Mouse (Mus musculus) left cerebral cortex, postnatal 36 days (tissue): ENCODE measurements around the gene Tmem242. TPM values are rescaled to one million over a fixed set of nuclear protein-coding genes. Genes with fewer than 3 reads are reported as not detected.

Experiments
- DNase-seq, 2 experiments: peaks; one replicate each; pipeline ENCODE4 v3.0.0; 2021 to 2022; ENCODE audit warnings: low spot score in 2 of 2, mixed read lengths in 1 of 2
- intact Hi-C: fragments of 180-260 bp; cut with DNase I; formaldehyde crosslinking; loops from one replicate; pipeline ENCODE4 v1.15.1; 2025
- microRNA-seq: library from miRNA; unstranded; fragments of <30 nt; microRNA quantifications from one replicate; pipeline ENCODE4 v1.2.0, GENCODE M21; 2022
- total RNA-seq, 2 experiments: library from RNA; stranded (reverse); gene quantifications; 2 replicates each; pipeline ENCODE4 v1.2.3; 2021

Gene Tmem242
- total RNA-seq, 2 experiments from 2014 or later = 91.3 to 94.5 TPM

DNA sequence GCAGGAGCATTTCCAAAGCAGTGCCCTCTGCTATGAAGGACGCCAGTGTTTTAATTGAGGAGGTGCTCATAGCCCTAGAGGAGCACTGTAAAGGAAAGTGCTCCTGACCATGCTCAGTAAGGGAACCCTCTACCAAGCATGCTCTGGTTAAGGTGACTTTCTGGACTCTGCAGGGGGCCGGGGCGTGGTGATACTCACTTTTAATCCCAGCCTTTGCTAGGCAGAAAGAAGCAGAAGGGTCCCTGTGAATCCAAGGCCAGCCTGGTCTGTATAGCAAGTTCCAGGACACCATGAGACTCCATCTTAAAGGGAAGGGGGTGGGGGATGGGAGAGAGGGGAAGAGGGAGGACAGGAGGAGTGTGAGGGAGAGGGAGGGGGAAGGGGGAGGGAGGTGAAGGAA is 51.7 kb downstream of the Tmem242 start:
- DNase-seq = no peak
- intact Hi-C loops = no loop called here

DNA sequence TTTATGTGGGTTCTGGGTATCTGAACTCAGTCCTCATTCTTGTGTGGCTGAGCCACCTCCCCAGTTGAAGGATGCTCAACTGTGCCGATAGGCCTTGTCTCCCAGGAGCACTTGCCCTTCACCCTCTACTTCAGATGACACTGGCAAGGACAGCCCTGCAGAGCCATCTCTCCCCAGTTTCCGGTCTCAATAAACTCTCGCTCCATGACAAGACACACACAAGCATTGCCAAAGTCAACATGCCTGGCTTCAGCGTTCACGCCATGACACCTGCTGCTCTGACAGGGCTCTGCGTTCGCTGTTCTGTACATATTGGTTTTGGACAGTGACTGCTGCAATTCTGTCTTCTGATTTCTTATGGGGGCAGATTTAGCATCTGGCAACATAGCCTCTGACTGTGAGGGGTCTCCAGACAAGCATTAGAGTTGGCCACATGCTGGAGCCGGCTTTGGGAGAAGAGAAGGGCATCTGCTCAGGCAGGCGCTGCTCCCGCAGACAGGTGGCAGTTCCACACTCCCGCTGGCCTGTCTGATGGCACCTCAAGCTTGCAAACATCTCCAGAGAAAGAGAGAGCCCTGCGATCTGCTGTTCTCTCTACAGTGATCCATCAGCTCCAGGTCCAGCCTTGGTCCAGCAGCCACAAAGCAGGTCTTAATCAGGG is 53.0 kb downstream of the Tmem242 start:
- intact Hi-C loops = no loop called here
- DNase-seq = no peak

DNA sequence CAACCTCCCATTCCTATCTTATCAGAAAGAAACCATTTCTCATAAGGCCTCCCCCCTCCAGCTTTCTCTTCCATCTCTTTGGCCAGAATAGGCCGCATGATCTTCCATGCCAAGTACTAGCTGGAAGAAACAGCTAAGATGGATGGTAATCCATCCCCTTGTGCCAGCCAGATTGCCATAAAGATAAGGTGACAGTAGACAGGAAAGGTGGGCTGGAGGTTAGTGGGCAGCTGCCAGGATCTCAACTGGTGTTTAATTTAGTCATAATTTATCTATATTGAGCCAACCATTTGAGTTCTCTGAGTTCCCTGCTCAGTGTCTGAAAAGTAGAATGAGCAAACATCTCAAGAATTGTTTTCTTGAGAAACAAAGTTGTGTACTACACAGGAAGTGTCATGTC is 54.4 kb downstream of the Tmem242 start:
- no peak for DNase-seq
- intact Hi-C loops = no loop called here

DNA sequence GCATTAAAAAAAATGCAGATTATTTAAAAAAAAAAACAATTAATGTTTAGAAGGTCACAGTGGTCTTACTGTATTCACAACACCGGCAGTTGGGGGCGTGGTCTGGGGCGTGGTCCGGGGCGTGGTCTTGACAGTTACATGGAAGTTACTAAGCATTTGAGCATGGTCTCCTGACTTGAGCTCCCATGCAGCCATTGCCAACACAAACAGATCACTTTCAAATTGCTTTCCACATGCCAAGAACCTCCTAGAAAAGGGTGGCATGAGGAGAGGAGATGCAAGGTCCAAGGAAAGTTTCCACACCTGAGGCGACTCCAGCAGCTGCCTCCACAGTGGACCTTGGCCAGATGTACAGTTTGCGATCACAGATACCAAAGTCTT is 62.1 kb downstream of the Tmem242 start:
- intact Hi-C loops = no loop called here
- no peak for DNase-seq

DNA sequence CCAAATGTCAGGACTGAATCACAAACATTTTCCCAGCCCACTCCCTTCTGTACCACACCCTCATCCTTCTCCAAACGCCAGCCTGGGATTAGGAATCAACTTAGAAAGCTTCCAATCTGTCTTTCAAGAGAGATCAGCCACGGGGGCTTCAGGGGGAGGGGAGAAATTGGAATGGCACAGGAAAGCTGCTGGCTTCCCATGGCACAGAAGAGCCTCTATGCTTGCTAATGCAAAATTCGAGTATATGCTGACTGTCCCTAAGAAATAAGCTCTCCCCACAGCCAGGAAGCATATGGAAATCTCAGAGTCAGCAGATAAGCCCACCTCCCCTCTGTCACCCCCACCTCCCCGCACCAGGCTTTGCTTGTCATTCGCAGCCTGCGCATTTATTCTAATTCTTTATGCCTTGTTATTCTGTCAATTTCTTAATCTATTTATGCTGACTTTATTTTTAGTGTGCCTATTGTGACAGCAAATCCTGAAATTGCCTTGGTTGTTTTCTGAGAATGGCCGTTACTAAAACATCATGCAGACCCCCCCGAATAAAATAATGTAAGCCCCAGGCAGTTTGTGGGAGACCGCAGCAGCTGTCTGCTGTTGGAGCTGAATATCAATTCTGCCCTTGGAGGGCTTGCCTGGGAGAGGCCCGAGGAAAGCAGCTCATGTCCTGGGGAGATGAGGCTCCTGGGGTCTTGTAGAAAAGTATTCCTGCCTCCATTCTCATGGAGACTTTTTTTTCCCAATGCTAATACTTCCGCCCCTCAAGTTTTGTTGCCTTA is 62.7 kb downstream of the Tmem242 start:
- intact Hi-C loops = no loop called here
- DNase-seq = peak in 1 of 2 experiments; percentile 19

DNA sequence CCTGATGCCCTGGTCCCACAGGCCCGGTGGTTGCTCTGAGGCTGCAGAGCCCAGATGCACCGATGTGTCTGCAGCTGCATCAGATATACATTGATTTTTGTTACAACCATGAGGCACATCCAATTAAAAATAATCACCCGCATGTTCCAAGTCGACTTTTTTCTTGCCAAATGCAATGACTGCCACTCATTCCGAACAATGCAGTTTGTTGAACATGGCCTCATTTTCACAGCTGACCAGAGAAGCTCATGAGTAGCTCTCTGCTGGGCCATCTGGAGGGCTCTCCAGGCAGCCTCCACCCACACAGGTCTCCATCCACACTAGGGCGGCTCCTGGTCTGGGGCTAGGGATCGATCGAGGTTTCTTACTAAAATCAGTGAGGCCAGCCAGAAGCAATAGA is 67.1 kb downstream of the Tmem242 start:
- DNase-seq = no peak
- intact Hi-C loops = no loop called here

DNA sequence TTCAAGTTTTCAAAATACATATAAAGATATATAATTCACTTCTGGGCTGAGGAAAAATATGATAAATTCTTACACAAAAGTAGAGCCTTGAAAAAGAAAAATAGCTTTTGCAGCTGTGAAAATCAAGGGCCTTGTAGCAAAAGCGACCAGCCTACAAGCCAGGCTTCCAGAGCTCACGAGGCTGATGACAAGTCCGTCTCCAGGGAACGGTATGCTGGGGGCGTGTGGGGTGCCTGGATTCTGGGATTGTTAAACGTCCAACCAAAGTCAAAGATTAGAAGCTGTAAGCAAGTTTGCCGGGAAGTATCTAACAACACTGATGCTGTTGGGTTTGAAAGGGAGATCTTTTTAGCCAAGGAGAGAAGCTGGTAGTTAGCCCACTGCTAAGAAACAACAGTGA is 68.5 kb downstream of the Tmem242 start:
- DNase-seq = no peak
- intact Hi-C loops = no loop called here

DNA sequence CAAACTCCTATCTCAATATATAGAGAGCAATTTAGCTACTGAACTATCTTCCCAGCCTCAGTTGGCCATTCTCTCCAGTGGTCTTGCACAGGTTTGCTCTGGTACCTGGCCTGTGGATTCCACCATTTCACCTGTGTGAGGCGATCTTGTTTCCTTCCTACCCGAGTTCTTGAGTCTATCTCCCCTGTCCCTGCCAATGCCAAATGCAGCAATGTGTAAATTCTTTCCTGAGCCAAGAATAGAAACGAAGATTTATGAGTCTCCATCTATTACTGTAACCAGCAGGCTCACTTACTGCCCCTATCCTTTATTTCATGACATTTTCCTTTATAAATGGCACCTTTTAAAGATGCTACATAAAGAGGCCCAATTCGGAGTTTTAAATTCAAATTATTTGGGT is 69.0 kb downstream of the Tmem242 start:
- DNase-seq = no peak
- intact Hi-C loops = no loop called here

DNA sequence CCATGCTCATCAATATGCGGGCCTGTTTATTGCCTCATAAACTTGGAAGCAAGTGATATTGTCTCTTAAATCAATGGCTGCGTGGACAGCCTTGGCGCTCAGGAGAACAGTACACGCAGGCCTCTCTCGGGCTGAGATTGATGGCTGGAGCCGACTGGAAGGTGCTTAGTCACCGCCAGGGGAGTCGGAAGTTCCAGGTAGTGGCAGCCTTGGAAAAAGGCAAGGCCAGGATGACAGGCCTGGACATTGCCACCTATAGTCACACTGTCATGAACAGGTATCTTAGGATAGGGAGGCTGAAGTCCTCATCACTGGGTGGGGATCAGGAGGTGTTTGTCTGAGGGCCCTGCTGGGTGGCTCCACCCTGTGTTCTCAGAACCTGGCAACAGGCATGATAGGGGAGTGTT is 74.1 kb downstream of the Tmem242 start:
- intact Hi-C loops = no loop called here
- no peak for DNase-seq

Small RNA genes within 50 kb of the gene (microRNA-seq; reads per million reads assigned to microRNA genes)
- not detected for gene Gm22475

Other genes starting within 250 kb of the Tmem242 start
- 1 to 10 TPM in 1 of 2 experiments, under 1 TPM in 1; 0.52 to 1.6 TPM for gene Ldhal6b, start 21.5 kb downstream of the Tmem242 start, total RNA-seq
- gene Zdhhc14, start 52.3 kb upstream of the Tmem242 start, total RNA-seq = 10 to 100 TPM; 38.3 to 56.1 TPM